Mouse (Mus musculus) cerebellum, postnatal 36 days (tissue): ENCODE measurements around the gene Sik3.
"Not testable (repeated sequence)": the region's sequence is repeated elsewhere in the genome, so short reads cannot be mapped to it uniquely, and the experiment has no call there.

ENCODE experiments used
- DNase-seq, 2 experiments: peaks; one replicate each; pipeline ENCODE4 v3.0.0; 2021 to 2022; ENCODE audit warnings: mixed read lengths in 2 of 2

Sik3 gene

GRCm38 (mm10) chr9:46061696-46062425 lies 49.2 kb downstream of the Sik3 start:
- peak in 1 of 2 experiments; percentile 46 for DNase-seq

DNA sequence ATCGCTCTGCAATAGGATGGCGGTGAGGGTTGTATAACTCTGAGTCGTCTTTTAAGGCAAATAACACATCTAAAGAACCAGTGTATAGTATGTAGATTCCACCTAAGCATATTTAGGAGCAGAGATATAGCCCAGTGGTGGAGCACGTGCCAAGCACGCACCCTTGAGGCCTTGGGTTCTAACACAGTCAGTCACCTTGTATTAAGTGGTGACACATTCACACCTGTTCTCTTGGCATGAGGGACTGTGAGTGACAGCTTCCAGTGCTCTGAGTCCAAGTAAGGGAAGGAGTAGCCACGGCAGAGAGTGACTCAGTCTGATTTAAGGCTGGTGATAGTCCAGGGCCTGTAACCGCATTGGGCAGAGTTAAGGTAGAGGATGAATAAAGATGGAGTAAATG lies 51.7 kb downstream of the Sik3 start:
- peak in 1 of 2 experiments; percentile 43 for DNase-seq

- no peak for DNase-seq
These were observed 54.1 kb downstream of the Sik3 start for GRCm38 (mm10) chr9:46066711-46067110.

- DNase-seq: no peak
These were observed 55.1 kb downstream of the Sik3 start for GRCm38 (mm10) chr9:46067691-46068090.

DNA sequence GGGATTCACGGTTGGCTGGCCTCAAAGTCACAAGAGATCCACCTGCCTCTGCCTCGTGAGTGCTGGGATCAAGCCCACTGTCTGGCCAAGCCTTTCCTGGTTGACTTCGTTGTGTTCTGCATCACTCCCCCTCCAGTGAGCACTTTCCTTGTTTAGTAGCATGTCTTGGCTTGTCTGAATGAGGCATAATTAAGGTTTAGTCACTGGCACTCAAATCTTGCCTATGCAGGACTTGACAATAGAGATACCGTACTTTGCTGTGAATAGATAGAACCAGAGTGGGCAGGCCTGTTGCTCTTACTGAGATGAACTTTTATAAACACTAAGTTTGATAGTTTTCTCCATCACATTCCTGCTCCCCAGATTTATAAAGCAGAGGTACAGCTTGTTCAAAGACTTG lies 56.4 kb downstream of the Sik3 start:
- no peak for DNase-seq

DNA sequence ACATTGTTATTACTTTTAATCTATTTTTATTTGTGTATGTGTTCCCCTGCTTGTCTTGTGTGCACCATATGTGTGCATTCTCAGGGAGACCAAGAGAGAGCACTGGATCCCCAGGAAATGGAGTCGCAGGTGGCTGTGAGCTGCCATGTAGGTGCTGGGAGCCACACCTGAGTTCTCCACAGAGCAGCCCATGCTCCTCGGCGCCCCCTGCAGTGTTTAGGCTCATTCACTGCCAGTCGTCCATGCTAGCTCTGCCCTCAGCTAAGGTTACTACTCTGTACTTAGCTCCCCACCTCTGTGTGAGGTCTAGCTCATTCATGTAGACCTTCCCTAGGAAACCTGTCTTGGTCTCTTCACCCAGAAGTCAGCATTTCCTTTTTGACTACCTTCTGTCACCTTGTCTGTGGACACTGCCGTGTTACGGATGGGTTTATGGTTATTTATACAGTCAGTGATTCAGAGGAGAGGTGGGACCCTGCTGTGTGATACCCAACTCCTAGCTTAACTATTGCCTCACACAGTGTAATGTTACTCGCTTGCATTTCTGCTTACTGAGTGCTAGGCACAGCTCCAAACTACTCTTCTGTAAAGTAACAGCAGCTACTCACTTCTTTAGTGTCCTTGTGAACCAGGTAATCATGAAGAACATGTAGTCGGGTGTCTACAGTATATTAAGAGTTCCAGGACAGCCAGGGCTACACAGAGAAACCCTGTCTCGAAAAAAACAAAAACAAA lies 59.6 kb downstream of the Sik3 start:
- DNase-seq: peak in 1 of 2 experiments; percentile 36

DNA sequence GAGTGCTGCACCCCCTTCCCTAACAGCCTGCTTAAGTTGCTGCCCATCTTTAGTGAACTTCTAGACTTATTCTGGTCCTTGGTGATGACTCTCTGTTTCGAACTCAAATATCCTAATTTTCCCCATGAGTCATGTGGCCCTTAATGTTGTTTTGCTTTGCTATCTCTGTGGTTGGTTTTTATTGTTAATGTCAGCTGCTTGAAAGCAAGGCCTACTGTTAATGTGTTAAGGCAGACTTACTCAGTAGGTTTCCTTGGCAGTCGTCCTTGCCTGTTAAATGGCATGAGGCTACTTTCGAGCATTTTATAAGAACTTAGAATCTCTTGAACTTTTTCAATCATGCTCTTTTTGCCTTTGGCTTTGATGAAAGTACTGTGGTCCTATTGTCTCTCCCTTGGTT lies 60.8 kb downstream of the Sik3 start:
- DNase-seq: no peak

- no peak for DNase-seq
These were observed 63.0 kb downstream of the Sik3 start for GRCm38 (mm10) chr9:46075578-46075977.

DNA sequence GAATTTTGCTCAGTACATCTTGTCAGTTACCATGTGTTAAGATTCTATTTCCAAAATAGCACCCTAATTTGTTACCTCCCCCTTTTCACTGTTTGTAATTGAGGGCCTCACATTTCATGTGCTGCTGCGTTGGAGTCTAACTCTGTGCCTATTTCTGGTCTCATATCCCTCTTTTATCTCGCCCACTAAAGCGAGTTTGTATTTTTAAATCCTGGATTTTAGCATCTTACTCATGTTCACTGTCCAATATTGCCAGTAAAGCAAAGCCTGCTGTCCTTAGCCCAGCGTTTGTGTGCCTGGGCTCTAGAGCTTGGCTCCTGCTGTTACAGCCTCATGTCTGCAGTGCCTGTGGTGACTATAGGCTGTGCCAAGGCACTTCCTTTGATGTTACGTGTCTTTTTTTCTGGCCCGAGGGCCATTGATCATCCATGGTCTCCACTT lies 69.8 kb downstream of the Sik3 start:
- peak; percentile 40 to 41 for DNase-seq

DNA sequence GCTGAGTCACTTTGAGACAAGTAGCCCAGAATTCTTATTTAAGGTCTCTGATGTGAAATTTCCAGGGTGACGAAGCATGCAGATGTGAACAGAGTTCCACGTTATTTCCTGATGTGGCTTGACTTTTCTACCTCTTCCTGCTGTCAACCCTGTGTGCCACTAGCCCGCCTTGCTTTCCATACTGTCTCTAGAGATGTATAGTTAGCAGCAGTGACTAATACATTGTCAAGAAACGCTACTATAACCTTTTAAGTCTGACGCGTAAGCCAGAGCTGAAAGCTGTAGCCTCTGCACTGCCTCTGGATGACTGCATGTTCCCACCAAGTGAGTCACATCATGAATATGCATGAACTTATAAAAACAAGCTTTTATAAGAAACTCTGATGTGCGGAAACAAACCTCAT lies 70.9 kb downstream of the Sik3 start:
- DNase-seq: no peak

DNA sequence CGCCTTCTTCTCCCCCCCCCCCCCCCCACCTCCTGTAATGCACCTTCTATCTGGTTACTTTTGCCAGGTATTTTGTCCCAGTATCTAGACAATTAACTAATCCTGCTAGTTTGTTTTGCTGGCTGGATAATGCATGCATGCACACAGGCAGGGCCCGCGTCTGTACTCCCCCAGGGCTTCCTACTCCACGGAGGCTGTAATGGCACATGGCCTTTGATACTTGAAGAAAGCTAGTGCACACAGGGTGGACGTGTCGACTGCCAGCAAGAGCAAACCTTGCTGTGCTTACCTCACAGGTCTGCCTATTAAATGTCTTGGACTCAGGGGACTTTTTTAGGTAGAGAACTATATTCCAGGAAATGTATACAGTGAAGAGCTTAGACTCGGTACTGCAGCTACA lies 73.3 kb downstream of the Sik3 start:
- no peak for DNase-seq

- no peak for DNase-seq
These were observed 74.2 kb downstream of the Sik3 start for GRCm38 (mm10) chr9:46086826-46087225.

DNA sequence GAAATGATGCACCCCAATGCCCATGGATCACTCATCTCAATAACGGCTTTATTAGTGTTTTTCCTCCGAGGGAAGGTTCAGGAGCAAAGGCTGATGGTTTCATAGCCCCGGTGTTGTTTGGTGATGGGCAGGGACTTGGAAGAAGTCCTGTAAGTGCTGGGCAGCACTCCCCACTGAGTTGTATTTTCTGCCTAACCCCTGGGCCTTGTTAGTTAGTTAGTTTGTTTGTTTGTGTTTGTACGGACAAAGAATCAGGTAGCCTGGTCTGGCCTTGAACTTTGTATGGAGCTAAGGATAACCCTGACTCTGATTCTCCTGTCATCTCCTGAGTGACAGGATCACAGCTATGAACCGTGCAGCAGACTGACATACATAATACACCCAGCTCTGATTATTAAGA lies 74.8 kb downstream of the Sik3 start:
- DNase-seq: no peak

DNA sequence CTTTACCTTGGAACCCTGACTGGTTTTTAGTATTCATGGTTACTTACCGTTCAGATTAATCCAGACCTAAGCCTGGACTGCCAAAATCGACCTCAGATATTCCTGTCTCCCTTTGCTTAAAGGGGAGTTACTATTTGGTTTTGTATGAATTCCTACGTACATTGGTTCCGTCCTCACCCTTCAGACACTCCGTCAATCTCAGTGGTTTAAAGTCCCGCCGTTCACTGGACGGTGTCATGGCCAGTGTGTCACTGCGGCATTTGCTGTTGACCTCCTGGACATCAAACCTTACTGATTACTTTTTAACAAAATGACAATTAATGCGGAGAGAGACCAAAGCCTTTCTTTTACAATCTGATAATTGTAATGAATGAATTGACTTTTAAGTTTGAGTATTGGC lies 76.1 kb downstream of the Sik3 start:
- no peak for DNase-seq

- DNase-seq: no peak
These were observed 77.4 kb downstream of the Sik3 start for GRCm38 (mm10) chr9:46090066-46090465.

GRCm38 (mm10) chr9:46091157-46091556 lies 78.5 kb downstream of the Sik3 start:
- not testable (repeated sequence) for DNase-seq

GRCm38 (mm10) chr9:46092633-46093032 lies 80.0 kb downstream of the Sik3 start:
- DNase-seq: no peak

- DNase-seq: peak; percentile 55 to 56
These were observed 85.9 kb downstream of the Sik3 start for GRCm38 (mm10) chr9:46098360-46098985.

DNA sequence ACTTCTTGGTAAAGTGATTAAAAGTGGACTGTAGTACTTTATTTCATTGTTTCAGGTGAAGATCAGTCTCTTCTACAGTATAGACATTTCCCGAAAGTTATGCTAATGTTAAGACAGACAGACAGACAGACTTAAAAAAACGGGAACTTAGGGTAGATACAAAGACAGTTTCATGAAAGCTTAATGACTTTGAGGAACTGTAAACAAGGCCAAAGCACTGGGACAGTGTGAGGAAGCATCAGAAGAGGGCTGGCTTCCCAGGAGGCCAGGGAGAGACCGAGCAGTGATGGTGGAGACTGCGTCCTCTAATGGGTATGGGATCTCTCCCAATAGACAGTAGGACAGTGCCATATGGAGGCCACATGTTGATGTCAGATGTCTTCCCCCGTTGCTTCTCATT lies 86.5 kb downstream of the Sik3 start:
- DNase-seq: no peak

DNA sequence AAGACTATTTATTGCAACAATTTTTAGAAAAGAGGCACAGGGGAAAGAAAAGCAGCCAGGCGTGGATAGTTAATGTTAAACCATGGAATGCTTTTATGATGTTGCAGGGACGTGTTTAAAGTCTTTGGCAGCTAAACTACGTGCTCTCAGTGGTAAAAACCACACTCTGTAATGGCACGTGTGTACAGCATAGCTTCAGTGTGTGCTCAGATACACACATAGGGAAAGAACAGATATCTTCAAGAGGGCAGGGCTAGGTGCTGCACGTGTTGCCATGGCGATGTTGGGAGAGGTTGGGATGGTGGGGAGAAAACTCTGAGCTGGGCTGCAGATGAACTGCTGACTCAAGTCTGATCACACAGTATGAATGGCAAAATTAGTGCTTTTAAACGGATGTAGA lies 90.5 kb downstream of the Sik3 start:
- DNase-seq: no peak

DNA sequence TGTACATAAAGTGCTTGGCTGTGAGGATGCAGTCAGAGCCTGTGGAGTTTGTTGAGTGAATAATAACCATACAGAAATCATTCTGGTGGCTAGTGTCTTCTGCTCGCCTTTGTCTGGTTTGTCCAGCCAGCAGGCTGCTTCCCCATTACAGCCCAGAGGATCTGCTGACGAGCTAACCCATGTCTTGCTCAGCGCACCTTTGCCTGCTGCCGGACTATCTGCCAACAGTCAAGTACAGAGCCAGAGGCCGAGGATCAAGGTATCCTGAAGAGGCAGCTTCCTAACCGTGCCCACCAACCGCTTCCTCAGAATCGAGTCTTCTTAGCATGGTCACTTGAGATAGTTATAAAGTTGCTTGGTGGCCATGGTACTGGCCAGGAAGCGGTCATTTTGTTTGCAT lies 93.5 kb downstream of the Sik3 start:
- no peak for DNase-seq

GRCm38 (mm10) chr9:46110648-46111047 lies 98.0 kb downstream of the Sik3 start:
- DNase-seq: no peak

DNA sequence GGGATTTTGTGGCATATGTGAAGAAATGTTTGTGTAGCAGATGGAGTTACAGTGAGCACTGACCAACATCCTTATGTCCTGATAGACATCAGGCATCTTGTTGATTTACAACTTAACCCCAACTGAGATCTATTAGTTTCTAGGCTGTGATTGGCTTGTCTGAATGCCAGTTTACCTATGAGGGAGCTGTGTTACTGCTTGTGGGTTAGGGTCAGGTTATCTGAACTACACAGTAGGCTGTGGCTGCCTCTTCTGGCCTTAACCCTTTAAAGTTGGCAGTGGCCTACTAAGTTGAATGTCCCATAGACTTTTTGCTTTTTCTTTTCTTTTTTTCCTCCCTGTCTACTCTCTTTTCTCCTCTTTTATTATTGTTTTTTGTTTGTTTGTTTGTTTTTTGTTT lies 98.7 kb downstream of the Sik3 start:
- DNase-seq: no peak

DNA sequence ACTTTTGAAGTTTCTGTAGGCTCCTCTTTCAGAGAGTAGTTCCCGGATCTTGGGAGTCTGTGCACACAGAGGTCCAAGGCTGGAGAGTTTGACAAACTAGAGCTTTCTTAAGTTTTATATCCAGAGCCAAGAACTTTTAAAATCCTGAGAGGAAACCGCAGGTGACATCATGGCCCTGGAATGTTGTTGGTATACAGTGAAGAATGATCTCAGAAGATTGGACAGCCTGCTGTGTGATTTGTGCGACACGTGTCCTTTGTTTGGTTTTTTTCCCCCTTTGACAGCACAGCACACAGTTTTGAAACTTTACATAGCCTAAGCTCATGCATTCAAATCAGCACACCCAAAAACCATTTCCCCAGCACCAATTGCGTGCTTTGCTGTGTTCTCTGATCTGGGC lies 99.6 kb downstream of the Sik3 start:
- DNase-seq: no peak
